Mouse (Mus musculus): ENCODE measurements around the gene Trabd2b. TPM values are rescaled to one million over a fixed set of nuclear protein-coding genes. Genes with fewer than 3 reads are reported as not detected.

The Trabd2b gene
- polyA plus RNA-seq (2012; rRNA removed) = 3.5 TPM in 2 replicates

GRCm38 (mm10) chr4:114406355-114407101 lies at the start of gene Trabd2b:
Gene Trabd2b, plus strand, starts transcription at chr4:114406724.

Other genes with a start within 250 kb of the Trabd2b start
- not detected in 2 replicates for gene Skint11, start 243.3 kb upstream of the Trabd2b start, polyA plus RNA-seq (2012; rRNA removed)

All from central nervous system, embryonic 11.5 days (tissue).